Mouse (Mus musculus): ENCODE data around the gene Shroom3. TPM values are rescaled to one million over a fixed set of nuclear protein-coding genes. Genes with fewer than 3 reads are reported as not detected.

The Shroom3 gene
- 2.4 and 2.5 TPM in 2 replicates for polyA plus RNA-seq (2015; fragmentation: Nextera tagmentation; extraction: Ambion mirVana)

GRCm38 (mm10) chr5:92683351-92683807 lies at the start of gene Shroom3:
Gene Shroom3 (plus strand): TSS chr5:92683435.
- WGBS: under 1% methylated on average over 26 of the region's 26 CpGs
- Histone ChIP-seq H3K9me3 (no peaks in the 10 kb centered on the region), H3K27ac (peak within 1 kb of the TSS; percentile 58)

DNA sequence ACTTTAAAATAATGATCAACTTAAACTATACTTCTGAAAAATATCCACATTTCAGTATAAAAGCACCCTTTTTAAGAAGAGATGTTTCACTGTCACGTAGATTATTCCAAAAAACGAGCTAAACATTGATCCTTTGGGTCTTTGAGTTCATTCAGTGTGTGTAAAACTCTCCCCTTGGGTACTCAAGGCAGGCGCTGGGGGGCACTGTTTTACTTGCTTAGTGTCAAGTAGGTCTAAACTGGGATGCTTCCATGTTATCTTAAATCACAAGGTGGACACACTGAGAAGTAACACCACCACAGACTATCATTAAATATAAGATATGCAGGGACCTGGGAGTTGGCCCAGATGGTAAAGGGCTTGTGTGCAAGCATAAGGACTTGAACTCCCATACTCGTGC lies 49.7 kb upstream of the Shroom3 start:
- 64% methylated on average over 4 of the region's 4 CpGs for WGBS
- no peaks in the 10 kb centered on the region for H3K4me1 ChIP-seq (replicated peaks)
- no peak overlapping the region for H3K4me2 ChIP-seq (replicated peaks)
- no peak overlapping the region for H3K27ac ChIP-seq
- H3K9me3 ChIP-seq: no peaks in the 10 kb centered on the region
- H3K4me3 ChIP-seq (replicated peaks): no peak overlapping the region
- H3K27me3 ChIP-seq: no peaks in the 10 kb centered on the region
- ATAC-seq: no peak
- H3K9ac ChIP-seq (replicated peaks): no peak overlapping the region
- no peaks in the 10 kb centered on the region for H3K36me3 ChIP-seq

More at GRCm38 (mm10) chr5:92683351-92683807, at the start of gene Shroom3:
- peak; percentile 42 for ATAC-seq
- no peaks in the 10 kb centered on the region for H3K36me3 ChIP-seq
- peak within 1 kb of the TSS; percentile 97 for H3K4me2 ChIP-seq (replicated peaks)
- peak within 1 kb of the TSS; percentile 72 for H3K9ac ChIP-seq (replicated peaks)
- peak within 1 kb of the TSS; percentile 56 for H3K4me3 ChIP-seq (replicated peaks)
- H3K4me1 ChIP-seq (replicated peaks): peaks cover 12% of the 10 kb centered on the region
- peaks cover 5% of the 10 kb centered on the region; the same call in 1 of the 2 replicates for H3K27me3 ChIP-seq

GRCm38 (mm10) chr5:92634916-92635315 lies 48.3 kb upstream of the Shroom3 start:
- Histone ChIP-seq H3K4me1 (replicated peaks) (no peaks in the 10 kb centered on the region), H3K9ac (replicated peaks) (no peak overlapping the region), H3K27me3 (no peaks in the 10 kb centered on the region), H3K27ac (no peak overlapping the region), H3K36me3 (no peaks in the 10 kb centered on the region), H3K4me2 (replicated peaks) (no peak overlapping the region), H3K4me3 (replicated peaks) (no peak overlapping the region), H3K9me3 (no peaks in the 10 kb centered on the region)
- WGBS: 82% methylated on average over 3 of the region's 3 CpGs
- no peak for ATAC-seq

DNA sequence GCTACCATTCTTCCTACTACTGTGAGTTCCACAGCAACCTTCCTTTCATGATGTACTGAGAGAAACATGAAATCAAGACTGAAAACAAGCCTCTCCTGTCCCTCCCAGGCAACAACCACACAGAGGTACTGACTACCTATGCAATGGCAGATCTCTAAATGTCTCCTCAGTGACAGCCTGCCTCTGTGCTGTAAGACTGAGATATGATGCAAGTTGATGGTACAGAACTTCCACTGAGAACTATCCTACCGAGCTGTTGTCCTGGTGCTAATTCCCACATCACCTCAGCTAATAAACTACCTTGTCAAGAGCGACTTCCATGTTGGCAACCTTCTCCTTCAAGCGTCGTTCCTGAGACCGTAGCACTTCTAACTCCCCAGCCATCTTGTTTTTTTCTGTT lies 47.3 kb upstream of the Shroom3 start:
- Histone ChIP-seq H3K4me2 (replicated peaks) (no peak overlapping the region), H3K4me3 (replicated peaks) (no peak overlapping the region), H3K9me3 (no peaks in the 10 kb centered on the region), H3K9ac (replicated peaks) (no peak overlapping the region), H3K27me3 (no peaks in the 10 kb centered on the region), H3K36me3 (no peaks in the 10 kb centered on the region), H3K4me1 (replicated peaks) (no peaks in the 10 kb centered on the region), H3K27ac (no peak overlapping the region)
- ATAC-seq: no peak
- WGBS: 88% methylated on average over 5 of the region's 5 CpGs

- no peak overlapping the region for H3K4me2 ChIP-seq (replicated peaks)
- no peaks in the 10 kb centered on the region for H3K9me3 ChIP-seq
- no peaks in the 10 kb centered on the region for H3K36me3 ChIP-seq
- H3K27me3 ChIP-seq: no peaks in the 10 kb centered on the region
- no peak for ATAC-seq
- no peak overlapping the region for H3K27ac ChIP-seq
- H3K4me3 ChIP-seq (replicated peaks): no peak overlapping the region
- no peaks in the 10 kb centered on the region for H3K4me1 ChIP-seq (replicated peaks)
- no peak overlapping the region for H3K9ac ChIP-seq (replicated peaks)
- 92% methylated on average over 3 of the region's 3 CpGs for WGBS
Measured at GRCm38 (mm10) chr5:92640861-92641260, 42.4 kb upstream of the Shroom3 start.

GRCm38 (mm10) chr5:92656256-92656655 lies 27.0 kb upstream of the Shroom3 start:
- H3K9ac ChIP-seq (replicated peaks): no peak overlapping the region
- 25% methylated on average over 1 of the region's 1 CpGs for WGBS
- no peak overlapping the region for H3K4me2 ChIP-seq (replicated peaks)
- H3K27me3 ChIP-seq: no peaks in the 10 kb centered on the region
- H3K36me3 ChIP-seq: no peaks in the 10 kb centered on the region
- ATAC-seq: no peak
- no peaks in the 10 kb centered on the region for H3K9me3 ChIP-seq
- no peak overlapping the region for H3K27ac ChIP-seq
- H3K4me1 ChIP-seq (replicated peaks): no peaks in the 10 kb centered on the region
- no peak overlapping the region for H3K4me3 ChIP-seq (replicated peaks)

DNA sequence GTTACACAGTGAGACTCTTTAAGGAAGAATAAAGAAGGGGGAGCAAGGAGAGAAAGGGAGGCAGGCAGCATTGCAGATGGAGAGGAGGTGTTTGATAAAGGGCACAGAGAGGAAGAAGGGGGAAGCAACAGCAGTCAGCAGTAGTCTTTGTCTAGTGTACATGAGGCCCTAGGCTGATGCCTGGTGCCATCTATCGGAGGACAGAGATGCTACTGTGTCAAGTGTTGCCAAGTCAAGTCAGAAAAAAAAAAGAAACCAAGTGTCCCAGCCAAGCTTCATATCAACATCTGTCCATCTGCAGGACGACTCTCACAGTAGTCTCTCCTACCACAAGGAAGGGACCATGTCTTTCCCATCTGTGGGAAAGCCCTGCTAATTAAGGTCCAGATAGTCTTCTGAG lies 18.9 kb upstream of the Shroom3 start:
- H3K4me1 ChIP-seq (replicated peaks): no peaks in the 10 kb centered on the region
- H3K27ac ChIP-seq: no peak overlapping the region
- no peak for ATAC-seq
- H3K9ac ChIP-seq (replicated peaks): no peak overlapping the region
- no peak overlapping the region for H3K4me3 ChIP-seq (replicated peaks)
- no peaks in the 10 kb centered on the region for H3K36me3 ChIP-seq
- 83% methylated on average over 2 of the region's 2 CpGs for WGBS
- no peaks in the 10 kb centered on the region for H3K27me3 ChIP-seq
- H3K9me3 ChIP-seq: no peaks in the 10 kb centered on the region
- H3K4me2 ChIP-seq (replicated peaks): no peak overlapping the region

- Histone ChIP-seq H3K27ac (no peak overlapping the region), H3K4me3 (replicated peaks) (no peak overlapping the region), H3K9me3 (no peaks in the 10 kb centered on the region), H3K36me3 (no peaks in the 10 kb centered on the region), H3K4me2 (replicated peaks) (no peak overlapping the region), H3K27me3 (no peaks in the 10 kb centered on the region), H3K9ac (replicated peaks) (no peak overlapping the region), H3K4me1 (replicated peaks) (no peaks in the 10 kb centered on the region)
- WGBS: 86% methylated on average over 5 of the region's 5 CpGs
- no peak for ATAC-seq
Measured at GRCm38 (mm10) chr5:92666860-92667259, 16.4 kb upstream of the Shroom3 start.

DNA sequence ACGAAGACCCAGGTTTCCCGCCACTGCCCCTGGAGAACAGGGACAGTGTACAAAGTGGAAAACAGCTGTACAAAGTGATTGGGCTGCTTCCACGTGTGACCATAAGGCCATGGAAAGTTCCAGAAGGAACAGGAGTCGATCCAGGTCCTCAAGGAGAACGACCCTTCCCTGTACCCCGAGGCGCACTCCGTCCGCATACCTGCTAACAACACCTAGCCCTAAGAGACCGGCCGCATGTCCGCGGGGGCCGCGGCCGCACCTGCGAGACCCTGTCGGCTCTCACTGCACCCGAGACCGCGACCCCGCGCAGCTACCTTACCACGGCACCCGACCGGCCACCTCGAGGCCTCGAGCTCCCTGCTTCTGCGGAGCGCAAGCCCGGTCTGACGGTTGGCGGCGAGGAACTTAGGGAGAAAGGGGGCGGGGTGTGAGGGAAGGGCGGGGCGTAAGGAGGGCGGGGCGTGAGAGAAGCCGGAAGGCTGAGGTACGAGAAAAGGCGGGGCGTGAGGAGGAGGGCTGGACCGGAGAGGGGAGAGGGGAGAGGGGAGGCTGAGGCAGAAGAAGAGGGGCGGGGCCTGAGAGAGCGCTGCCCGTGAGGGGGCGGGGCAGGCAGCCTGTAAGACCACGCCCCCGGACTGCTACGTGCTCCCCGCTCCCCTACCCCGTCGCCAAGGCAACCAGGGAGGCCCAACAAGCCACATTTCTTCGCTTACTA lies 8.2 kb upstream of the Shroom3 start, which contains the start of gene Ccdc158:
Gene Ccdc158, minus strand, starts transcription at position 413 of the 715 bp plus-strand sequence.
- H3K4me3 ChIP-seq (replicated peaks): peak within 1 kb of the TSS; percentile 50
- H3K4me1 ChIP-seq (replicated peaks): peaks cover 6% of the 10 kb centered on the region
- no peak within 1 kb of the TSS for H3K27ac ChIP-seq
- 12% methylated on average over 53 of the region's 55 CpGs for WGBS
- peak within 1 kb of the TSS; percentile 52 for H3K9ac ChIP-seq (replicated peaks)
- H3K36me3 ChIP-seq: no peaks in the 10 kb centered on the region
- H3K27me3 ChIP-seq: peaks cover 7% of the 10 kb centered on the region; the same call in 1 of the 2 replicates
- H3K4me2 ChIP-seq (replicated peaks): peak within 1 kb of the TSS; percentile 75
- peak; percentile 93 for ATAC-seq
- H3K9me3 ChIP-seq: no peaks in the 10 kb centered on the region

GRCm38 (mm10) chr5:92675574-92675920 lies 7.7 kb upstream of the Shroom3 start:
- ATAC-seq: no peak
- peak overlapping the region; percentile 50 for H3K4me3 ChIP-seq (replicated peaks)
- H3K9me3 ChIP-seq: no peaks in the 10 kb centered on the region
- peaks cover 6% of the 10 kb centered on the region for H3K4me1 ChIP-seq (replicated peaks)
- no peak overlapping the region for H3K27ac ChIP-seq
- no peaks in the 10 kb centered on the region for H3K36me3 ChIP-seq
- peak overlapping the region; percentile 52 for H3K9ac ChIP-seq (replicated peaks)
- H3K27me3 ChIP-seq: peaks cover 7% of the 10 kb centered on the region; the same call in 1 of the 2 replicates
- H3K4me2 ChIP-seq (replicated peaks): peak overlapping the region; percentile 75
- 1% methylated on average over 9 of the region's 9 CpGs for WGBS

GRCm38 (mm10) chr5:92679441-92679840 lies 3.8 kb upstream of the Shroom3 start:
- 21% methylated on average over 4 of the region's 4 CpGs for WGBS
- ATAC-seq: no peak
- Histone ChIP-seq H3K9ac (replicated peaks) (no peak overlapping the region), H3K4me1 (replicated peaks) (peaks cover 18% of the 10 kb centered on the region), H3K27me3 (peaks cover 13% of the 10 kb centered on the region; the same call in 1 of the 2 replicates), H3K4me2 (replicated peaks) (no peak overlapping the region), H3K27ac (no peak overlapping the region), H3K36me3 (no peaks in the 10 kb centered on the region), H3K4me3 (replicated peaks) (no peak overlapping the region), H3K9me3 (no peaks in the 10 kb centered on the region)

DNA sequence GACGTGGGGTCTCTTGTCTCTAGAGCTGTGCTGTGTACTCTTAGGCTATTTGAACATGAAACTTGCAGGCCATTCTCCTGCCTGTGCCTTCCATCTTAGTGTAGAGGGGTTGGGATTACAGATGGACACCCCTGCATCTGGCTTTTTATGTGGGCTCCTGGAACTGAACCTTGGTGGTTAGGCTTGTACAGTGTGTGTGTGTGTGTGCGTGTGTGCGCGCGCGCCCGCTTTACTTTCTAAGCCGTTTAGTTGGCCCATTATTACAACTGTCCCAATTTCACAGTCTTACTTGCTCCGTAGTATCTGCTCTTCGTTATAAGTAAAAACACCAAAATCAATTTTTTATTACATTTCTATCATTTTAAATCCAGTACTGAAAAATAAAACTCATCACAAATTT lies 1.4 kb upstream of the Shroom3 start:
- no peaks in the 10 kb centered on the region for H3K36me3 ChIP-seq
- WGBS: 82% methylated on average over 10 of the region's 10 CpGs
- peaks cover 12% of the 10 kb centered on the region for H3K4me1 ChIP-seq (replicated peaks)
- H3K9ac ChIP-seq (replicated peaks): no peak overlapping the region
- ATAC-seq: no peak
- no peak overlapping the region for H3K4me3 ChIP-seq (replicated peaks)
- peaks cover 8% of the 10 kb centered on the region; the same call in 1 of the 2 replicates for H3K27me3 ChIP-seq
- no peak overlapping the region for H3K4me2 ChIP-seq (replicated peaks)
- no peak overlapping the region for H3K27ac ChIP-seq
- H3K9me3 ChIP-seq: no peaks in the 10 kb centered on the region

All from midbrain, embryonic 13.5 days (tissue).